Mouse (Mus musculus): ENCODE data around the gene Ctsd. TPM values are rescaled to one million over a fixed set of nuclear protein-coding genes. Genes with fewer than 3 reads are reported as not detected.
A peak's percentile ranks its signal among the peaks of the same experiment; 100 is the strongest.

Ctsd gene
- total RNA-seq (2021) (100 to 1,000 TPM; 883 to 991 TPM), polyA plus RNA-seq (2012; rRNA removed) (1,120 and 1,462 TPM in 2 replicates)
- long read RNA-seq, transcript Ctsd-202 (9 exons, 2,127 nt), result major isoform, 1,603 of 1,781 reads
- long read RNA-seq, partial matches to known transcripts, result 115 of 1,781 reads
- long read RNA-seq, other reads (novel, unspliced or antisense), result 63 of 1,781 reads

GRCm38 (mm10) chr7:142387419-142388148, at the start of gene Ctsd:
Gene Ctsd (minus strand): TSS chr7:142388038.
- Histone ChIP-seq H3K79me2 (replicated peaks; ENCODE audit: control insufficient read depth, insufficient read depth, low read length) (peaks cover 2% of the 10 kb centered on the region), H3K27ac (peak within 1 kb of the TSS; percentile 97), H3K27me3 (ENCODE audit: control insufficient read depth, insufficient read depth, low read length) (no peaks in the 10 kb centered on the region), H3K36me3 (ENCODE audit: control insufficient read depth, insufficient read depth, low read length) (peaks cover 5% of the 10 kb centered on the region; the same call in 1 of the 2 replicates), H3K9ac (ENCODE audit: low read depth, low read length) (peak within 1 kb of the TSS; percentile 91), H3K4me1 (ENCODE audit: control insufficient read depth, insufficient read depth, low read length) (peaks cover 14% of the 10 kb centered on the region), H3K4me3 (peak within 1 kb of the TSS; percentile 95)
- under 1% methylated on average over 55 of the region's 55 CpGs for WGBS
- intact Hi-C loops (cut with DNase I), result loop anchor here (5.0 kb wide), 2 partner anchors 35 to 55 kb away; no protein-coding TSS in a partner anchor
- DNase-seq, result peak; percentile 97 to 98
- TF ChIP-seq EP300 (IDR thresholded peaks at IDR 0.05; ENCODE audit: insufficient read depth, low read depth, low read length), result no peak
- peak; percentile 94 for TF ChIP-seq POLR2A (IDR thresholded peaks at IDR 0.05; ENCODE audit: insufficient read depth, low read depth, low read length)
- TF ChIP-seq CTCF (IDR thresholded peaks at IDR 0.05), result 0 out of 2 replicates have a peak, but pooled peaks have one; percentile 6

GRCm38 (mm10) chr7:142437324-142437723, 49.5 kb upstream of the Ctsd start:
- intact Hi-C loops (cut with DNase I), result no loop called here
- Histone ChIP-seq H3K4me1 (ENCODE audit: control insufficient read depth, insufficient read depth, low read length) (peaks cover 5% of the 10 kb centered on the region), H3K27me3 (ENCODE audit: control insufficient read depth, insufficient read depth, low read length) (no peaks in the 10 kb centered on the region), H3K36me3 (ENCODE audit: control insufficient read depth, insufficient read depth, low read length) (no peaks in the 10 kb centered on the region), H3K9ac (ENCODE audit: low read depth, low read length) (no peak overlapping the region), H3K4me3 (no peak overlapping the region), H3K27ac (no peak overlapping the region), H3K79me2 (replicated peaks; ENCODE audit: control insufficient read depth, insufficient read depth, low read length) (no peaks in the 10 kb centered on the region)
- 88% methylated on average over 5 of the region's 5 CpGs for WGBS
- TF ChIP-seq POLR2A (IDR thresholded peaks at IDR 0.05; ENCODE audit: insufficient read depth, low read depth, low read length) (no peak), EP300 (IDR thresholded peaks at IDR 0.05; ENCODE audit: insufficient read depth, low read depth, low read length) (no peak), CTCF (IDR thresholded peaks at IDR 0.05) (0 out of 2 replicates have a peak, but pooled peaks have one; percentile 23)
- DNase-seq, result no peak

- peaks cover 3% of the 10 kb centered on the region for H3K4me1 ChIP-seq (ENCODE audit: control insufficient read depth, insufficient read depth, low read length)
- TF ChIP-seq CTCF (IDR thresholded peaks at IDR 0.05) (peak; percentile 95), EP300 (IDR thresholded peaks at IDR 0.05; ENCODE audit: insufficient read depth, low read depth, low read length) (peak; percentile 83), POLR2A (IDR thresholded peaks at IDR 0.05; ENCODE audit: insufficient read depth, low read depth, low read length) (no peak)
- intact Hi-C loops (cut with DNase I), result loop anchor here (1.0 kb wide), 3 partner anchors 75 to 119 kb away; no protein-coding TSS in a partner anchor
- no peak overlapping the region for H3K9ac ChIP-seq (ENCODE audit: low read depth, low read length)
- no peaks in the 10 kb centered on the region for H3K36me3 ChIP-seq (ENCODE audit: control insufficient read depth, insufficient read depth, low read length)
- no peaks in the 10 kb centered on the region for H3K79me2 ChIP-seq (replicated peaks; ENCODE audit: control insufficient read depth, insufficient read depth, low read length)
- DNase-seq, result peak; percentile 62
- H3K27ac ChIP-seq, result no peak overlapping the region
- H3K4me3 ChIP-seq, result no peak overlapping the region
- H3K27me3 ChIP-seq (ENCODE audit: control insufficient read depth, insufficient read depth, low read length), result no peaks in the 10 kb centered on the region
- WGBS, result 19% methylated on average over 4 of the region's 4 CpGs
Observed at GRCm38 (mm10) chr7:142435524-142435923, 47.7 kb upstream of the Ctsd start.

- Histone ChIP-seq H3K36me3 (ENCODE audit: control insufficient read depth, insufficient read depth, low read length) (no peaks in the 10 kb centered on the region), H3K27me3 (ENCODE audit: control insufficient read depth, insufficient read depth, low read length) (no peaks in the 10 kb centered on the region), H3K9ac (ENCODE audit: low read depth, low read length) (no peak within 1 kb of the TSS), H3K79me2 (replicated peaks; ENCODE audit: control insufficient read depth, insufficient read depth, low read length) (no peaks in the 10 kb centered on the region), H3K27ac (no peak within 1 kb of the TSS), H3K4me3 (no peak within 1 kb of the TSS), H3K4me1 (ENCODE audit: control insufficient read depth, insufficient read depth, low read length) (peaks cover 3% of the 10 kb centered on the region)
- TF ChIP-seq POLR2A (IDR thresholded peaks at IDR 0.05; ENCODE audit: insufficient read depth, low read depth, low read length), result no peak
- no peak for TF ChIP-seq EP300 (IDR thresholded peaks at IDR 0.05; ENCODE audit: insufficient read depth, low read depth, low read length)
- TF ChIP-seq CTCF (IDR thresholded peaks at IDR 0.05), result no peak
- no peak for DNase-seq
- WGBS, result 83% methylated on average over 10 of the region's 10 CpGs
- intact Hi-C loops (cut with DNase I), result loop anchor here (5.0 kb wide), 1 partner anchor 243 kb away; no protein-coding TSS in a partner anchor
Observed at GRCm38 (mm10) chr7:142434137-142434865, 46.5 kb upstream of the Ctsd start, which contains the start of gene Syt8. Gene Syt8 (plus strand): TSS chr7:142434850.

- no peak for DNase-seq
- H3K4me1 ChIP-seq (ENCODE audit: control insufficient read depth, insufficient read depth, low read length), result peaks cover 3% of the 10 kb centered on the region
- H3K27ac ChIP-seq, result no peak overlapping the region
- no peaks in the 10 kb centered on the region for H3K79me2 ChIP-seq (replicated peaks; ENCODE audit: control insufficient read depth, insufficient read depth, low read length)
- H3K4me3 ChIP-seq, result no peak overlapping the region
- no peak for TF ChIP-seq POLR2A (IDR thresholded peaks at IDR 0.05; ENCODE audit: insufficient read depth, low read depth, low read length)
- TF ChIP-seq CTCF (IDR thresholded peaks at IDR 0.05), result no peak
- TF ChIP-seq EP300 (IDR thresholded peaks at IDR 0.05; ENCODE audit: insufficient read depth, low read depth, low read length), result no peak
- H3K36me3 ChIP-seq (ENCODE audit: control insufficient read depth, insufficient read depth, low read length), result no peaks in the 10 kb centered on the region
- no peak overlapping the region for H3K9ac ChIP-seq (ENCODE audit: low read depth, low read length)
- H3K27me3 ChIP-seq (ENCODE audit: control insufficient read depth, insufficient read depth, low read length), result no peaks in the 10 kb centered on the region
- intact Hi-C loops (cut with DNase I), result loop anchor here (5.0 kb wide), 1 partner anchor 244 kb away; no protein-coding TSS in a partner anchor
- 27% methylated on average over 19 of the region's 19 CpGs for WGBS
Observed at GRCm38 (mm10) chr7:142433623-142434022, 45.8 kb upstream of the Ctsd start.
